Mouse (Mus musculus) layer of hippocampus, postnatal 10 days (tissue): ENCODE results near the gene Fbxo8. TPM values are rescaled to one million over a fixed set of nuclear protein-coding genes. Genes with fewer than 3 reads are reported as not detected.

ENCODE experiments used
- DNase-seq, 2 experiments: peaks; one replicate each; pipeline ENCODE4 v3.0.0; 2021; ENCODE audit warnings: low spot score in 2 of 2
- long read RNA-seq: library from polyadenylated mRNA; stranded (forward); transcript quantifications from one replicate; pipeline ENCODE4 v2.0.0, GENCODE M21; 2023
- total RNA-seq, 2 experiments: library from RNA; stranded (reverse); gene quantifications; 2 replicates each; pipeline ENCODE4 v1.2.3; 2021

The Fbxo8 gene
- 10 to 100 TPM; 26.6 to 31.9 TPM for total RNA-seq
- long read RNA-seq, transcript Fbxo8-201 (6 exons, 3,571 nt) = major isoform, 10 of 17 reads
- long read RNA-seq, partial matches to known transcripts = 1 of 17 reads
- long read RNA-seq, other reads (novel, unspliced or antisense) = 6 of 17 reads

- peak; percentile 74 to 80 for DNase-seq
Measured at GRCm38 (mm10) chr8:56550558-56551360, at the start of gene Fbxo8, which contains the start of gene Cep44. Gene Fbxo8, plus strand, starts transcription at chr8:56551090. Gene Cep44, minus strand, starts transcription at chr8:56551047.

DNA sequence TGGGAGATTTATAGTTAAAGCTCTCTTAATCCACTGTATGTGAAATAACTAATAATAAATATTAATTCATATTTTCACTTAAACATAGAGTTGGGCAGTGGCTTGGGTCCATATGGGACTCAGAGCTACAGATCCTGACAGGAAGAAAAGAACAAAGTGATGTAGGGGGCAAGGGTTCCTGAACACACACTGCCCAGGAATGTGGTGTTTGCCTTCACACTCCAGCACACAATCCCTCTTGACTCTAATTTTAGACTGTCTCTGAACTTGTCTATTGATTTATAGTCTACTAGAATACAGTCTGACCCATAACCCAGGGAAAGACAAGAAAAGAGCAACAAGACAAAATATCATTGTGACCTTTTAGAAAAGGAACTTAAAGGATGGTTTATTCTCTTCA lies 49.0 kb upstream of the Fbxo8 start:
- DNase-seq = no peak

DNA sequence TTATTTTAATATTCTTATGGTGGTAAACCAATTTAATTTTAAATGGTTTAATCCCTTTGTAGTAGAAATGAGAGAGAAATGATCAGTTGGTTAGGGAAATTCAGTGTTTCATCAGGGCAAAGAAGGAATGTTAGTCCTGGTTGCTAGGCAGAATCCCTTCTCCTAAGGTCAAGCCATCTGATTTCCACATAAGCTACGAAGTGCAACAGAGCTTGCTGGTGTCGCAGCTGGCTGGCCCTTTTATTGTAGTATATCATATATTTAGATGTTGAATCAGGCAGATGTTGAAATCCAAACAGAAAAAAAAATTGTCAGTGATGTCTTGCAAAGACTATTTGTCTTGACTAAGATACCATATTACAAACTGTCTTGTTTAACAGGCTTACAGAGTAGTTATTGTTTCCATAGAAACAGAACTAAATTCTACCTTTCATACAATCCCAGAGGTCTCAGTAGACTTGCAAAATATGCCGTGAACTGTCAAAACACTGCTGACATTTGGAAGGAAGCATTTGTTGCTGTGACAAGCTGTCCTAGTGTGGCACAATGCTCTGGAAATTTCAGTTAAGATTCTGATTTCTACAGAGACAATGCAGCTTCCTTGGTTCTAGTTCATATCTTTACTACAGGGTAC lies 42.5 kb upstream of the Fbxo8 start:
- no peak for DNase-seq

GRCm38 (mm10) chr8:56508952-56509479 lies 41.9 kb upstream of the Fbxo8 start:
- DNase-seq = no peak

DNA sequence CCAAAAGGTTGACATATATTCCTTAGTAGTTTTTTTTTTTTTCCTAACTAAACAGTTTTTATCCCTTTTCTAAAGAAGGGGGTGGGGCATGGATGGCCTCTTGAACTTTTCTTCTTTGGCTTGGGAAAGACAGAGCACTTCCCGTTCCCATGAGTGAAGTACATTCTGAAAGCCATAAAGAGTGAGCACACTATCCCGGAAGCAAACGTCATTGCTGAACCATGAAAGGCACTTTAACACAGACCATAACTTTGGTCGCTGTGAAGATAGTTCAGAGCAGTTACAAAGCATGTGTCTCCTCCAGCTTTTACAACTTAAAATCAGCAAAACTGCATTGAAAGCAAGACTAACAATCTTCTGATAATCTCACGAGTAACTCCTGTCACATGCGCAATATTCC lies 32.0 kb upstream of the Fbxo8 start:
- DNase-seq = no peak

- DNase-seq = no peak
Measured at GRCm38 (mm10) chr8:56520249-56520648, 30.6 kb upstream of the Fbxo8 start.

DNA sequence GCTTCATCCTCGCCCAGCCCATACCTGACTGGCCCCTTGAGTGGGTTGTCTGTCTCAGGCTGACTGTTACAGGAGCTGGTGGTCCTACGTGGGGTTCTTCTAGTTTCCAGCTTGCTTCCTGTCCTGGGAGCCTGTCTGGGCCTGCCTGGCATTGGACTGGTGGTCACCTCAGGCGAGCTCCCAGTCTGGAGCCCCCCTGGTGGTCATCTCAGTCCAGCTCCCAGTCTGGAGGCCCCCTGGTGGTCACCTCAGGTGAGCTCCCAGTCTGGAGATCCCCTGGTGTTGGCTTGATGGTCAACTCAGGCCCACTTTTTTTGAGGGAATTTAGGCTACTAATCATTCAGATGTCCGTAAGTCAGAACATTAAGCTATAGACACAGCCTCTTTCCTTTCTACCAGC lies 29.8 kb upstream of the Fbxo8 start:
- no peak for DNase-seq

DNA sequence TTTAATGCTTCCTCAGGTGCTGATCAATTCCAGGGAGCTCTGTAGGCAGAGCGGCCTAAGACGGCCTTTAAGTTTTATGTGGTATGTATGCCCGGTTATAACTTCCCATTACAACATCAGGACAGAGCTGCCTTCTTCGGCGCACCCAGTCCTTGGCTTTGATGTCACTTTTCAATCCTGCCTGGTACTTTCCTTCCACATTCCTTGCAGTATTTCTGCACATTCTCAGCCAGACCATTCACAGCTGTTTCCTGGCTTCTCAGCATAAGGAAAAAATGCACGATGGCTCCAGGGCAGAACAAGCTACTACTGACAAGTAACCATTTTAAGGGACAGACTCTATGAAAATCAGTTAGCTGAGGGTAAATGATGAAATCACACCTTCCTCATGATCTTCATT lies 22.0 kb upstream of the Fbxo8 start:
- DNase-seq = no peak

- DNase-seq = peak; percentile 75 to 79
Measured at GRCm38 (mm10) chr8:56530359-56530758, 20.5 kb upstream of the Fbxo8 start.

DNA sequence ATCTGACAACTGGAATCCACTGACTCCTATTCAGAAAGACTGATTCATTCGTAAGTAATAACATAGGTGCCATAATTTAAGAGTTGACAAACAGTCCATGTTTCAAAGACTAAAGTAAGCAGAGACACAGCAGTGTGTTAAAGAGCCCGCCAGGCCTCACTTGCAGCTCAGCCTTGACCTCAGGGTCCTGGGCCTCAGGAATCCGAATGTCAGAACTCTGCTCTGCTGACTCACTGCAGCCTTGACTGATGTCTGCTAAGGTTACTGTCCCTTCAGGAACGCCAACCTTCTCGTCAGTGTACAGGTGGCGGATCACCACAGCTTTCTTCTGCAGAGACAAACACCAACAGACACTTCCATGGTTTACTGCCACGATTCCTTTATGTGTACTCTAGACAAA lies 10.2 kb upstream of the Fbxo8 start:
- DNase-seq = no peak

DNA sequence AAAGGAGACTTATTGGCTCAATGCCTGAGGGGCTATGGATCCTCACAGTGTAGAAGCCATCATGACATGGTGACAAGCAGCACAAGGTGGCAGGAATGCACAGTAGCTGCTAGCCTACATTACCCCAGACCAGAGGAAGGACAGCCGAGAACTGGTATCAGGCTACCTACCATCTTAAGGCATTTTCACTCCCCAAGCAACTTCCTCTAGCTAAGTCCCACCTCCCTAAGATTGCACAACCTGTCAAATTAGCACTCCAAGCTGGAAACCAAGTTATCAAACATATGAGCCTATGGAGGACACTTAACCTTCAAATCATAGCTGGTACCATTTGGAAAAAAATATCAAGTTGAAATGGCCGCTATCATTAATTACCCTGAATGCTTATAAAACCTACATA lies 3.0 kb upstream of the Fbxo8 start:
- DNase-seq = no peak

DNA sequence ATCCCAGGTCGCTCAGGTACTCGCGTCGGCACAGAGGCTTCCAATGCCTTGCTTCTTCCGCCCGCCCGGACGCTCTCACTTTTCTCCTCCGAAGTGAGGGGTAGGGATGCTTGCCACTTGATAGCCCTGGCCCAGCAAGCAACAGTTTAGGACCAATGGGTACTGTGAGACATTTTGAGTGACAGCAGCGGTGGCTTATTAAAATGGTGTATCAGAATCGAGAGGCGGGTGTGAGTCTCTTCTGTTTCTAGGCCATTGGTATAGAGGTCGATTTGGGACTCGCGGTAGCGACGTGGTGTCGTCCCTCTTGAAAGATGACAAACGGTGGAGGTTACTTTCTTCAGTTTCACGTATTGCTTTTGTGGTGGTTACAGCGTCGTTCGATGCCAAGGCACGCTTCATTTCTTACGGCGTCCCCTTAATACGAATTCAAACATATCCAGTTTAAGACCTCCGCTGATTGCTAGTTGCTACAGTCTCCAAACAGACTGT lies 517 bp downstream of the Fbxo8 start:
- DNase-seq = peak; percentile 88 to 89

- no peak for DNase-seq
Measured at GRCm38 (mm10) chr8:56552045-56552444, 1.2 kb downstream of the Fbxo8 start.

DNA sequence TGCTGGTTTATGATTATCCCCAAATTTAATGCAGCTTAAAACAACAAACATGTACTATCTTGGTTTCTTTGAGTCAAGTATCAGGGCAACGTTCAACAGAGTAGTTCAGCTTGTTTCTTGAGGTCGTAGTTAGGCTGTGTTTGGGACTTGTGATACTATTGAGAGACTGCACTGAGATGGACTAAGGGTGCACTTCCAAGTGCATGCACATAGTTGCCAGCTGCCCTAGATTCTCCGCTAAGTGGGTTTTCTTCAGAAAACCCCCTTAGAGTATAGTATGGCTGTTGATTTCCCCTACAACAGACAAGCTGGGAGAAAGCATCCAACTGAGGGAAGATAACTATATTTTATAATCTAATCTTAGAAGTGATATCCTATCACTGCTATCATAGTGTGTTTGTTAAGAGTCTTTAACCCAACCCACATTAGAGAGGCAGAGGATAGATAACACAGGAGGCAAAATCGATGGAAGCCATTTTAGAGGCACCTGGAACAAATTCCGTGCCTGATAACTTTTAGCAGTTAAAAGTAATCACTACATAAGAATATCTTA lies 1.7 kb downstream of the Fbxo8 start:
- DNase-seq = no peak

GRCm38 (mm10) chr8:56564399-56565047 lies 13.6 kb downstream of the Fbxo8 start:
- no peak for DNase-seq

DNA sequence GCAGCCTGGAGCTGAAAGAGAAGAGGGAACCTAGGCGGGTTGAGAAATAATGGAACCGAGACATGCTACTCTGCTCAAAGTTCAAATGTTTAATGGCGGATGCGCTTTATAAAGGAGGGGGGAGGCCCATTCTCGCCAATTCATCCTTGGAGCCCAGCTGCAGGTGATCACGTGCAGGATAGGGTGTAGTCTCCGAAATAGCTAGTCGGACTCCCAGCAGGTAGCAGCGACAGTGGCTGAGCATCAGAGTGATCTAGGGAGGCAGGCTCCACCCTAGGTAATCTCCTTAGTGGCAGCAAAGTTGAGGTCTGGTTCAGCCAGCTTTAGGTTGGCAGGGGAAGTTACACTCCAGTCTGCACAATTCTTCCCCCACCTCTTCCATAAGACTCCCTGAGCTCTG lies 16.0 kb downstream of the Fbxo8 start:
- no peak for DNase-seq

DNA sequence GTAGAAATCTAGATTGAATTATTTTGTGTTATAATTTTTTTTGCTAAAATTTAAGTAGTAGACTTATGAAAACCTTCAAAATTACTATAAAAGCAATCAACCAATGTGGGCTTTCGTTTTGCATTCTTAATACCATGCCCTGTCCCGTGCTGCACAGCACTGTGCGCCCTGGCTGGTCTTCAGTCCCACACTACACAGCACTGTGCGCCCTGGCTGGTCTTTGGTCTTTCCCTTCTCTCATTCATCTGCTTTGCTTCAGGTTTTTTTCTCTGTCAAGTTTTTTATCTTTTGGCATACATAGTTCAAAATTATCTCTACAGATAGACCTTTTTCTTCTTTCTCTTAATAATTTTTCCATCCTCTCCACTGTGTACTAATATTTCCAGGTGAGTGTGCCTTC lies 30.0 kb downstream of the Fbxo8 start:
- DNase-seq = peak in 1 of 2 experiments; percentile 26

DNA sequence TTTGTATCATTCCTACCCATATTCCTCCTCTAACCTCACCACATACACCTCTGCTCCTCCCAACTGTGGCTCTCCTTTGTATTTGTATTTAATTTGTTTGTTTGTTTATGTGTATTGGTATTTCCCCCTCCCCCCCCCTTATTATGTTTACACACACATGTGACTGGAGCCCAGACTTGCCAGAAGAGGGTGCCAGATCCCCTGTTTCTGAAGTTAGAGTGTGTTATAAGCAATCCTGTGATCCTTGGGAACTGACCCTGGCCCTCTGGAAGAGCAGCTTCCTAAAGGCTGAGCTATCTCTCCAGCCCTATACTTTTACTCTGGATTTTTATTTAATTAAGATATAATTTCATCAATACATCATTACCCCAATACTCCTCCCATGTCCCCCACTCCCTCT lies 32.0 kb downstream of the Fbxo8 start:
- peak in 1 of 2 experiments; percentile 18 for DNase-seq

DNA sequence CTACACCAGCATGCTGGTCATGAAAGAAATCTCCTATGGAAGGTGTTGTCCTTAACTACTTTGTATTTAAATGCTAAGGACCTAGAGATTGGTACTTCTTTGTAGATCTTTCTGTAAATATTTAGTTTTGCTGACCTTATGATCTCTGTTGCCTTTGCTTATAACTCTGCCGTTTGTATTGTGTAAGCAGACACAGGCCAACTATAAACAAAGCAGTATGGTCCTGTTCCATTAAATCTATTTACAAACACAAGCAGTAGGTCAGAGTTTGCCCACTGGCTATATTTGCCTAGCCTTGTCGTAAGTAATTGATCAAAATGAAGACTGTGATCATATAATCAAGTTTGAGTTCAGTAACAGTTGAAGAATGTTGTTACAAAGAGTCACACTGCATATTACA lies 38.1 kb downstream of the Fbxo8 start:
- DNase-seq = no peak

DNA sequence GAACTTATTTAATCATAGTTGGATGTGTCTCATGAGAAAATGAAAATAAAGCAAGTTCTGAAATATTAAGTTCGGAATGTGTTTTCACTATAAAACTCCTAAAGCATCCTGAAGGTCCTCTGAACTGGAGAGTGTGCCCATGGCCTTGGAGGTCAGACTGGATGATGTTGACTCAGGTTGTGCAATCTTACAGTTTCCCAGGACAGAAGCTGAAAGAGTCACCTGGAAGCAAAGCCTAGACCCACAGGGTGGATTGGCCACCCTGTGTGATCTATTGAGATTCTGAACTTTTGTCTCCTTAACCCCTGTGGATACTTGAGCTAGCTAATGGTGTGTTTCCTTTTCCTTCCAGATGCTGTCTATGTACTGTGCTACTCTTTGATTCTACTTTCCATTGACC lies 40.2 kb downstream of the Fbxo8 start:
- no peak for DNase-seq

DNA sequence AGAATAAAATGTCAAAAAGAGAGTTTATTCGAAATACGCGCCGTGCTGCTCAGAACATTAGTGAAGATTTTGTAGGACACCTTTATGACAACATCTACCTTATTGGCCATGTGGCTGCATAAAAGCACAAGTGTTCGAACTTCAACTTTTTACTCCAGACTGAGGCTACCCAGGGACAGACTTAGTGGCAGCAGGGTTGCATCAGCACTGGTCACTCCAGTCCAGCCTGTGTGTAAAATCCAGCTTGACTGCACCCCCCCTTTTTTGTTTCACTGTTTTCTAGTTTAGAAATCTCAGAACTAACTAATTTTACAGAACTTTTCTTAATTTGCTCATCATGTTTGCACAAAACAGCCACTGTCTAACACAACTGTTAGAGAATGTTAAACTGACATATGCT lies 40.6 kb downstream of the Fbxo8 start:
- no peak for DNase-seq
